Mouse (Mus musculus): ENCODE measurements around the gene Klf12. TPM values are rescaled to one million over a fixed set of nuclear protein-coding genes. Genes with fewer than 3 reads are reported as not detected.

Klf12 gene
- total and polyA plus RNA-seq, 3 experiments: 3.3 to 9.7 (median 8.6) TPM

GRCm38 (mm10) chr14:100274179-100274578 lies 10.3 kb downstream of the Klf12 start:
- H3K9ac ChIP-seq (ENCODE audit: insufficient read depth, low read depth): no peak overlapping the region
- H3K79me2 ChIP-seq (replicated peaks; ENCODE audit: control insufficient read depth, extremely low read depth, insufficient read depth, poor library complexity, severe bottlenecking): peaks cover 3% of the 10 kb centered on the region; the same call in 1 of the 2 replicates
- TF ChIP-seq BHLHE40 (IDR thresholded peaks at IDR 0.05; ENCODE audit: low read depth, low read length) (no peak), CTCF (conservative IDR thresholded peaks at IDR 0.05 in 1 of 2, IDR thresholded peaks at IDR 0.05 in 1 of 2; ENCODE audit: low read depth in 2 of 2, low read length in 2 of 2) (no peak)
- dilution Hi-C loops (cut with MboI; ENCODE audit: extremely low pct_ligation_motif_present, extremely low pct_unique_long_range_greater_than_20kb, low sequenced_read_pairs) (no loop called here), in situ Hi-C loops (cut with MboI; ENCODE audit: low pct_ligation_motif_present, low pct_unique_long_range_greater_than_20kb, low sequenced_read_pairs) (no loop called here)
- H3K27ac ChIP-seq (ENCODE audit: insufficient read depth, low read depth): no peak overlapping the region
- no peak overlapping the region for H3K4me2 ChIP-seq (ENCODE audit: insufficient read depth, low read depth, poor library complexity, severe bottlenecking)
- peaks cover 0 to 5% of the 10 kb centered on the region in 2 experiments for H3K36me3 ChIP-seq (replicated peaks in 1 of 2; ENCODE audit: control insufficient read depth in 1 of 2, insufficient read depth in 1 of 2, low read length in 1 of 2)
- no peak overlapping the region for H3K4me3 ChIP-seq (replicated peaks in 1 of 3; ENCODE audit: low read depth in 2 of 3, low read length in 2 of 3, poor library complexity in 1 of 3)
- H3K4me1 ChIP-seq (ENCODE audit: control insufficient read depth in 1 of 2, insufficient read depth in 2 of 2): no peaks in the 10 kb centered on the region
- no peaks in the 10 kb centered on the region for H3K27me3 ChIP-seq (replicated peaks)
- no peaks in the 10 kb centered on the region for H3K9me3 ChIP-seq (replicated peaks; ENCODE audit: low read length)
- DNase-seq (ENCODE audit: extremely low read depth): no peak

DNA sequence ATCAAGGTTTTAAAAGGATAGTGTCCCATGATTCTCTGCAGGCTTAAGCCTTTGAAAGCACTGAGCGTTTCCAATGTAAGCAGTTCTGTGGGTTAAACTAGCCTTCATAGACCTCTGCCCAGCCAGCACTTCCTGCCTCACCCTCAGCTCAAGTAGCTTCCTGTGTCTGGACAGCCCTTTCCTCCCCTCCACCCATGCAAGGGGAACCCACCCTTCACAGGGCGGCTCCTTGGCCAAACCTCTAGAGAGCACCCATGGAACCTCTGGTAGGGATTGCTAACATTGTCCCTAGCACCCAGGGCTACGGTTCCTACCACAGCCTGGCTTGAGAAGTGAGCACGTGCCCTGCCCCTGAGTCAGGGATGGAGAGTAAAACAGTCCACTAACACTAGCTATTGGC lies 23.9 kb downstream of the Klf12 start:
- dilution Hi-C loops (cut with MboI; ENCODE audit: extremely low pct_ligation_motif_present, extremely low pct_unique_long_range_greater_than_20kb, low sequenced_read_pairs) (no loop called here), in situ Hi-C loops (cut with MboI; ENCODE audit: low pct_ligation_motif_present, low pct_unique_long_range_greater_than_20kb, low sequenced_read_pairs) (no loop called here)
- Histone ChIP-seq H3K4me2 (ENCODE audit: insufficient read depth, low read depth, poor library complexity, severe bottlenecking) (no peak overlapping the region), H3K4me3 (replicated peaks in 1 of 3; ENCODE audit: low read depth in 2 of 3, low read length in 2 of 3, poor library complexity in 1 of 3) (no peak overlapping the region), H3K9me3 (replicated peaks; ENCODE audit: low read length) (no peaks in the 10 kb centered on the region), H3K4me1 (ENCODE audit: control insufficient read depth in 1 of 2, insufficient read depth in 2 of 2) (peaks cover 4 to 7% of the 10 kb centered on the region in 2 experiments; a peak in 2 of 4 replicates), H3K36me3 (replicated peaks in 1 of 2; ENCODE audit: control insufficient read depth in 1 of 2, insufficient read depth in 1 of 2, low read length in 1 of 2) (peaks cover 2 to 12% of the 10 kb centered on the region in 2 experiments), H3K27me3 (replicated peaks) (no peaks in the 10 kb centered on the region), H3K79me2 (replicated peaks; ENCODE audit: control insufficient read depth, extremely low read depth, insufficient read depth, poor library complexity, severe bottlenecking) (no peaks in the 10 kb centered on the region; the same call in 1 of the 2 replicates), H3K9ac (ENCODE audit: insufficient read depth, low read depth) (no peak overlapping the region), H3K27ac (ENCODE audit: insufficient read depth, low read depth) (no peak overlapping the region)
- TF ChIP-seq ELF1 (IDR thresholded peaks at IDR 0.05; ENCODE audit: low read depth, low read length) (0 out of 2 replicates have a peak, but pooled peaks have one; percentile 9), RAD21 (IDR thresholded peaks at IDR 0.05; ENCODE audit: low read depth, low read length) (no peak)
- no peak for DNase-seq (ENCODE audit: extremely low read depth)

GRCm38 (mm10) chr14:100243046-100243445 lies 41.4 kb downstream of the Klf12 start:
- Histone ChIP-seq H3K9ac (ENCODE audit: insufficient read depth, low read depth) (peak overlapping the region; percentile 76), H3K4me1 (ENCODE audit: control insufficient read depth in 1 of 2, insufficient read depth in 2 of 2) (peaks cover 20 to 61% of the 10 kb centered on the region in 2 experiments), H3K36me3 (replicated peaks in 1 of 2; ENCODE audit: control insufficient read depth in 1 of 2, insufficient read depth in 1 of 2, low read length in 1 of 2) (peaks cover 0 to 1% of the 10 kb centered on the region in 2 experiments), H3K27ac (ENCODE audit: insufficient read depth, low read depth) (no peak overlapping the region), H3K27me3 (replicated peaks) (no peaks in the 10 kb centered on the region), H3K79me2 (replicated peaks; ENCODE audit: control insufficient read depth, extremely low read depth, insufficient read depth, poor library complexity, severe bottlenecking) (no peaks in the 10 kb centered on the region), H3K4me2 (ENCODE audit: insufficient read depth, low read depth, poor library complexity, severe bottlenecking) (peak overlapping the region; percentile 99), H3K4me3 (replicated peaks in 1 of 3; ENCODE audit: low read depth in 2 of 3, low read length in 2 of 3, poor library complexity in 1 of 3) (no peak overlapping the region), H3K9me3 (replicated peaks; ENCODE audit: low read length) (no peaks in the 10 kb centered on the region)
- in situ Hi-C loops (cut with MboI; ENCODE audit: low pct_ligation_motif_present, low pct_unique_long_range_greater_than_20kb, low sequenced_read_pairs): no loop called here
- dilution Hi-C loops (cut with MboI; ENCODE audit: extremely low pct_ligation_motif_present, extremely low pct_unique_long_range_greater_than_20kb, low sequenced_read_pairs): no loop called here
- no peak for DNase-seq (ENCODE audit: extremely low read depth)
- TF ChIP-seq ZNF384 (IDR thresholded peaks at IDR 0.05; ENCODE audit: low read depth, low read length) (peak; percentile 79), MEF2A (IDR thresholded peaks at IDR 0.05; ENCODE audit: borderline replicate concordance, low read depth, low read length) (no peak)

DNA sequence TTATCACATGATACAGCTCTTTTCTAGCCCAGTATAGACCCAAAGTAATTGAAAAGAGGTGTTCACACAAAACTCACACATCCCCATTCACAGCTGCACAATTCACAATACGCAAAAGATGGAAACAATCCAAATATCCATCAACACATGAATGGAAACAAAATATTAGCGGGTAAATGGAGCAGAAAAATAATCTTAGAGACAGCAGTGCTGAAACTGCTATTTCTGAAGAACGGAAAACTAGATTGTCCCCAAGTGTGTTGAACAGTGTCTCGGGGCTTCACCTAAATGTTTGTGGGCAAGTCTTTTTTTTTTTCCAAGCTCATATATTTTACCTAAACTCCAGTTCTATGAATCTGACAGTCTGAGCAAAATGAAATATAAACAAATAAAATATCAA lies 44.6 kb downstream of the Klf12 start:
- TF ChIP-seq ETS1 (conservative IDR thresholded peaks at IDR 0.05; ENCODE audit: low read depth, low read length) (peak; percentile 62), RAD21 (IDR thresholded peaks at IDR 0.05; ENCODE audit: low read depth, low read length) (no peak; the same call in 1 of the 2 replicates), EP300 (IDR thresholded peaks at IDR 0.05; ENCODE audit: low read length) (peak; percentile 65; the same call in 1 of the 2 replicates), IRF4 (IDR thresholded peaks at IDR 0.05; ENCODE audit: low read depth, low read length) (peak; percentile 61), ZNF384 (IDR thresholded peaks at IDR 0.05; ENCODE audit: low read depth, low read length) (peak; percentile 92), MEF2A (IDR thresholded peaks at IDR 0.05; ENCODE audit: borderline replicate concordance, low read depth, low read length) (peak; percentile 66; the same call in 1 of the 2 replicates), TCF12 (IDR thresholded peaks at IDR 0.05; ENCODE audit: low read depth, low read length) (peak; percentile 57), BHLHE40 (IDR thresholded peaks at IDR 0.05; ENCODE audit: low read depth, low read length) (peak; percentile 10; the same call in 1 of the 2 replicates), HCFC1 (IDR thresholded peaks at IDR 0.05; ENCODE audit: low read depth, low read length) (no peak)
- peak; percentile 53 for DNase-seq (ENCODE audit: extremely low read depth)
- peak overlapping the region; percentile 9; the same call in 1 of the 2 replicates for H3K27ac ChIP-seq (ENCODE audit: insufficient read depth, low read depth)

More for the DNA sequence above, 44.6 kb downstream of the Klf12 start:
- H3K4me1 ChIP-seq (ENCODE audit: control insufficient read depth in 1 of 2, insufficient read depth in 2 of 2): peaks cover 24 to 64% of the 10 kb centered on the region in 2 experiments
- no peaks in the 10 kb centered on the region for H3K9me3 ChIP-seq (replicated peaks; ENCODE audit: low read length)
- no peaks in the 10 kb centered on the region for H3K27me3 ChIP-seq (replicated peaks)
- no peaks in the 10 kb centered on the region for H3K79me2 ChIP-seq (replicated peaks; ENCODE audit: control insufficient read depth, extremely low read depth, insufficient read depth, poor library complexity, severe bottlenecking)
- H3K4me2 ChIP-seq (ENCODE audit: insufficient read depth, low read depth, poor library complexity, severe bottlenecking): peak overlapping the region; percentile 97
- H3K4me3 ChIP-seq (replicated peaks in 1 of 3; ENCODE audit: low read depth in 2 of 3, low read length in 2 of 3, poor library complexity in 1 of 3): no peak overlapping the region
- peaks cover 0 to 1% of the 10 kb centered on the region in 2 experiments for H3K36me3 ChIP-seq (replicated peaks in 1 of 2; ENCODE audit: control insufficient read depth in 1 of 2, insufficient read depth in 1 of 2, low read length in 1 of 2)
- peak overlapping the region; percentile 74 for H3K9ac ChIP-seq (ENCODE audit: insufficient read depth, low read depth)
- dilution Hi-C loops (cut with MboI; ENCODE audit: extremely low pct_ligation_motif_present, extremely low pct_unique_long_range_greater_than_20kb, low sequenced_read_pairs): no loop called here
- in situ Hi-C loops (cut with MboI; ENCODE audit: low pct_ligation_motif_present, low pct_unique_long_range_greater_than_20kb, low sequenced_read_pairs): no loop called here

Data from CH12.LX (cell line).